ENCODE assay signal across 8 mouse cellular contexts in the genomic region with DNA sequence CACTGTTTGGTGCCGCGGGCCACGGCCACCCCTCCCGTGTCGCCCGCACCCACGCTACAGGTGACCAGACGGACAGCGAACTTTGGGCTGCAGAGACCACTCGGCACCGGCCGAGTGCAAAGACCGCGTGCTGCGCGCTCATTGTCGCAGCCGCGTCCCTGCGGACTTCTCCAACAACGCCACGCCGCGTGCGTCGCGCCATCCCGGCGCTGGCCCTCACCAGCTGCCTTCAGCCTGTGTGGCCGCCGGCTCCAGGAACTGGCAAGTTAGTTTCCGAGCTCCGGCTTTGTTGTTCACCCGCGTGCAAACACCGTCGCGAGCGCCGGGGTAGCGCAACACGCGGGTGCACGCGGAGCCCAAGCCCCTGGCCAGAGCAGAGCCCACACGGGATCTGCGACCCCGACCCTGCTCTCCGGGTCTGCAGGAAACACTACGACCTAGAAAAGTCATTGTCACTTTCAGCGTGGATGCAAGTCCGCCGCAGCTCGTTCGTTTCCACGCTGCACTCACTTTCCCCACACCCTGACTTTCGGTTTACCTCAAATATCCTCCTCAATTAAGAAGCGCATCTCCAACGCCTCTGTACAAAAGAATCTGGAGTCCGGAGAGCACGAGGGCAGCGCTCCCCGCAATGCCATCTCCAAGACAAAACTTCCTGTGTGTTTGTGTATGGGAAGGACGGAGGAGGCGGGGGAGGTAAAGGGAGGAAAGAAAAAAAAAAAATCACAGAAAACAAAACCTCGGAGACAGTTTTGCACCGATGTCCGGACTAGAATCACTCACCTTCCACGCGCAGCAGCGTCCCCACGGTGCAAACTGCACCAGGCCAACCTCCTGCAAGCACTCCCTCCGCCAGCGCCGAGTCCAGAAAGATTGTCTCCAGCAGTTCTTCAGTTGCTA. TPM values are rescaled to one million over a fixed set of nuclear protein-coding genes. Genes with fewer than 3 reads are reported as not detected.
DNase-seq lines count a peak whose midpoint lies in the region; ATAC-seq and TF ChIP-seq lines count a peak whose summit lies in the region.

No protein-coding gene starts in this region.

- H3K36me3 ChIP-seq in E14TG2a.4 (ENCODE audit: insufficient read depth, low read length), result peaks cover 34% of the 10 kb centered on the region
- no peaks in the 10 kb centered on the region for H3K36me3 ChIP-seq in heart, embryonic 16.5 days (ENCODE audit: control insufficient read depth, insufficient read depth)

- under 1% methylated on average over 73 of the region's 75 CpGs for WGBS in heart, embryonic 16.5 days

- ATAC-seq in erythroid progenitor cell, adult 5-6 weeks (replicated peaks; ENCODE audit: low FRiP score, poor library complexity, severe bottlenecking), result peak; percentile 28
- peak; percentile 5; the same call in 1 of the 2 replicates for ATAC-seq in heart, embryonic 16.5 days (replicated peaks; ENCODE audit: extremely low read depth, insufficient read depth, low FRiP score)

- peaks cover 51% of the 10 kb centered on the region for H3K4me1 ChIP-seq in E14TG2a.4 (replicated peaks; ENCODE audit: low read depth, low read length)
- H3K4me1 ChIP-seq in heart, embryonic 16.5 days (ENCODE audit: control insufficient read depth, insufficient read depth, low read length), result peaks cover 4% of the 10 kb centered on the region

- H3K9ac ChIP-seq in heart, embryonic 16.5 days (ENCODE audit: low read length), result peak overlapping the region; percentile 92

- H3K27me3 ChIP-seq in E14TG2a.4 (ENCODE audit: insufficient read depth, low read length), result no peaks in the 10 kb centered on the region
- no peaks in the 10 kb centered on the region for H3K27me3 ChIP-seq in heart, embryonic 16.5 days (ENCODE audit: control insufficient read depth, insufficient read depth, low read length)

- TF ChIP-seq CTCF in E14TG2a.4 (conservative IDR thresholded peaks at IDR 0.05; ENCODE audit: low read length), result no peak

- H3K4me3 ChIP-seq in E14TG2a.4 (replicated peaks; ENCODE audit: low read length), result peak overlapping the region; percentile 94
- peak overlapping the region; percentile 95 for H3K4me3 ChIP-seq in heart, embryonic 16.5 days (ENCODE audit: low read length)

- DNase-seq in brain, adult 2 months (ENCODE audit: low read depth, low spot score), result peak; percentile 35
- peak; percentile 5 for DNase-seq in layer of hippocampus, adult 9-11 months
- DNase-seq in lung, postnatal 10 days, result peak; percentile 45
- DNase-seq in retina, embryonic 14.5 days (ENCODE audit: low spot score), result peak; percentile 65
- peak; percentile 54 to 59 for DNase-seq in thymus, postnatal 36 days

- H3K9me3 ChIP-seq in E14TG2a.4 (ENCODE audit: low read length), result no peaks in the 10 kb centered on the region
- H3K9me3 ChIP-seq in heart, embryonic 16.5 days (replicated peaks; ENCODE audit: control insufficient read depth, low read length), result no peaks in the 10 kb centered on the region

- H3K4me2 ChIP-seq in heart, embryonic 16.5 days (ENCODE audit: low read depth, low read length), result peak overlapping the region; percentile 90

- peak overlapping the region; percentile 93 for H3K27ac ChIP-seq in heart, embryonic 16.5 days (ENCODE audit: low read length)

RNA-seq across cellular contexts. Expression of gene Sinhcaf, which starts 0.5 kb away (rescaled TPM):
- 1.1 and 9.2 TPM in 2 replicates for total RNA-seq in erythroid progenitor cell, adult 5-6 weeks (2015; ENCODE audit: low replicate concordance)
- total RNA-seq in erythroid progenitor cell, adult 5-6 weeks (2017; ENCODE audit: low replicate concordance), result 4.5 and 14.1 TPM in 2 replicates
- 54.4 and 56.3 TPM in 2 replicates for polyA plus RNA-seq in heart, embryonic 16.5 days (2015; fragmentation: Nextera tagmentation; extraction: Ambion mirVana)

RNA-seq across cellular contexts. Expression of gene Caprin2, which starts 49.7 kb away (rescaled TPM):
- 13.0 and 23.9 TPM in 2 replicates for total RNA-seq in erythroid progenitor cell, adult 5-6 weeks (2015; ENCODE audit: low replicate concordance)
- 8.5 and 16.4 TPM in 2 replicates for total RNA-seq in erythroid progenitor cell, adult 5-6 weeks (2017; ENCODE audit: low replicate concordance)
- polyA plus RNA-seq in heart, embryonic 16.5 days (2015; fragmentation: Nextera tagmentation; extraction: Ambion mirVana), result 12.0 and 12.9 TPM in 2 replicates

Comparison
In these comparisons a context has a peak if more than half of its experiments do, and no peak if none do; other contexts are left out.
1. Peak in every context shown above with its lines: DNase-seq, ATAC-seq, H3K4me3 ChIP-seq and H3K27ac ChIP-seq.
2. DNase-seq: peak in every context shown above with its lines; median percentile 65 in retina, embryonic 14.5 days; 56 in thymus, postnatal 36 days; 45 in lung, postnatal 10 days; 35 in brain, adult 2 months; 5 in layer of hippocampus, adult 9-11 months.